Mouse (Mus musculus) E14TG2a.4 (cell line): ENCODE measurements at regions not wholly inside any gene's neighbourhood (a gene's known extent, or its start where the extent isn't known, plus 50 kb on each side); places are given as distances from the start of the nearest gene placed in this dataset.

Experiments used
- CTCF ChIP-seq: conservative IDR thresholded peaks from 2 replicates; pipeline ENCODE4 v1.5.1; 2014; ENCODE audit warnings: low read length
- NANOG ChIP-seq: IDR thresholded peaks from 2 replicates; pipeline ENCODE4 v1.6.1; 2014; ENCODE audit warnings: borderline replicate concordance, low read length, mixed read lengths

DNA sequence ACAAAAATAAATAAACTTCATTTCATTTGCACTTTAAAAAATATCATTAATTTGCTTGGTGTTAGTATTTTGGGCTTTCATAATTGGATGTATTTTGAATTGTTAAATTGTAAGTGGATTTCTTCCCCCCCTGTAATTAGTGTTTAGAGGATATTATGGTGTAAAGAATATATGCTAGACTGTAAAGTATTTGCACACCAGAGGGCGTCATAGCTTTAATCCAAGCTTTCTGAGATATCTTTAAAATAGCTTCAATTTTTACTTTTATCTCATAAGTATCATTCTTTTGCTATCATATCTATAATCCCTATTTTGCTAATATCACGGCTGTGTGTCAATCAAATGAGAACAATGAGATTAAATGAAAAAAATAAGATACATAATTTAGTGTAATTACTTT is 942.4 kb downstream of the Gbe1 start:
- TF ChIP-seq CTCF = no peak
- no peak for TF ChIP-seq NANOG
